Mouse (Mus musculus) forebrain, embryonic 15.5 days (tissue): Measurements from ENCODE around the gene Thsd7a. TPM values are rescaled to one million over a fixed set of nuclear protein-coding genes. Genes with fewer than 3 reads are reported as not detected.
A peak's percentile ranks its signal among the peaks of the same experiment; 100 is the strongest.

Experiments used
- ATAC-seq: fragments of 200-750 bp; cut with Nextera tagmentation; replicated peaks from 2 replicates; pipeline ENCODE4 v1.8.0; 2017; ENCODE audit warnings: mild to moderate bottlenecking, moderate TSS enrichment, moderate library complexity
- H3K27ac ChIP-seq: fragments of 300-500 bp; sonication (generic); replicated peaks from 2 replicates; pipeline ENCODE4 v1.5.1; 2015; ENCODE audit warnings: mild to moderate bottlenecking, inconsistent platforms
- H3K27me3 ChIP-seq: fragments of 300-500 bp; sonication (generic); 2 replicates; pipeline ENCODE4 v1.6.1; 2015; ENCODE audit warnings: inconsistent platforms
- H3K36me3 ChIP-seq: fragments of 300-500 bp; sonication (generic); 2 replicates; pipeline ENCODE4 v1.6.1; 2015; ENCODE audit warnings: mild to moderate bottlenecking, inconsistent platforms
- H3K4me1 ChIP-seq: fragments of 300-500 bp; sonication (generic); 2 replicates; pipeline ENCODE4 v1.6.1; 2015; ENCODE audit warnings: inconsistent platforms
- H3K4me2 ChIP-seq: fragments of 300-500 bp; sonication (generic); replicated peaks from 2 replicates; pipeline ENCODE4 v1.6.1; 2015; ENCODE audit warnings: mild to moderate bottlenecking, inconsistent platforms
- H3K4me3 ChIP-seq: fragments of 300-500 bp; sonication (generic); 2 replicates; pipeline ENCODE4 v1.5.1; 2015; ENCODE audit warnings: mild to moderate bottlenecking, inconsistent platforms
- H3K9ac ChIP-seq: fragments of 300-500 bp; sonication (generic); replicated peaks from 2 replicates; pipeline ENCODE4 v1.6.1; 2015; ENCODE audit warnings: mild to moderate bottlenecking, inconsistent platforms
- H3K9me3 ChIP-seq: fragments of 300-500 bp; sonication (generic); 2 replicates; pipeline ENCODE4 v1.6.1; 2016; ENCODE audit warnings: inconsistent platforms
- WGBS: fragments of 180-500 bp; shearing (Covaris S2); methylation state at CpG from one replicate; pipeline ENCODE4 v1.1.7; 2015; ENCODE audit warnings: mixed read lengths; 5-methylcytosine and 5-hydroxymethylcytosine counted together
- polyA plus RNA-seq: library from polyadenylated mRNA; unstranded; fragments of >200 nt; fragmentation: Nextera tagmentation; extraction: Ambion mirVana; gene quantifications from 2 replicates; pipeline ENCODE4 v1.2.1, GENCODE M21; 2015

Thsd7a gene
- polyA plus RNA-seq, 1 experiment from 2014 or later = 13.8 TPM

- Histone ChIP-seq H3K9ac (no peak overlapping the region), H3K4me3 (no peak overlapping the region), H3K27me3 (no peaks in the 10 kb centered on the region), H3K27ac (0 out of 2 replicates have a peak overlapping the region, but pooled peaks have one; percentile 7), H3K9me3 (no peaks in the 10 kb centered on the region), H3K4me2 (no peak overlapping the region), H3K36me3 (no peaks in the 10 kb centered on the region), H3K4me1 (peaks cover 9% of the 10 kb centered on the region)
- peak; percentile 72 for ATAC-seq
- 34% methylated on average over 5 of the region's 5 CpGs for WGBS
These were observed 398.5 kb downstream of the Thsd7a start for GRCm38 (mm10) chr6:12350753-12351152.

DNA sequence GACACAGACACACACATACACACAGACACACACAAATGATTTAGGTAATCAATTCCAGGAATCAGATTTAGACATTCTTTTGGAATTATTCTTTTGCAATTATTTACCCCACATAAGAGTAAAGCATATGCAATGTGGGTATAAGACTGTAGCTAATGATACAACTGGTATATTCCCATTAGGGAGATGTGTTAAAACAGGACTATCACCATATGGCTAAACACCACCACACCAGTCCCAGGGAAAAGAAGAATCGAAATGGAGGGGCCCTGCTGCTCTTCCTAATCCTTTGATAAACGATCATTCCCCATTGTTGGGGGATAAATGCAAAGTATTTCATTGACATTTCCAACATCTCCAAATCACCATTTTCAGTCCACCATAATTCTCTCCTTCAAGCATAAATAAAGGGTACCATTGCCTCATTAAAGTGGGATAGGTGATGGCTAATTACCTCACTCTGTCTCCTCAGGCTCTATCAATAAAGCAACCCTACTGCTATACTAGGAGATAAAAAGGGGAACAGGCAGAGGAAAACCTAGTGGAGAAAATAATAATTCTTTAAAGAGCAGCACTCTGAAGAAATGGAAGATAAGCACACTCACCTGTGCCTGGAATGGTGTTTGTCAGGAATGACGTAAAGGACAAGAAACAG is 400.0 kb downstream of the Thsd7a start:
- no peak for ATAC-seq
- no peaks in the 10 kb centered on the region for H3K9me3 ChIP-seq
- no peak overlapping the region for H3K9ac ChIP-seq
- no peaks in the 10 kb centered on the region for H3K27me3 ChIP-seq
- H3K4me3 ChIP-seq = no peak overlapping the region
- no peak overlapping the region for H3K27ac ChIP-seq
- peaks cover 9% of the 10 kb centered on the region for H3K4me1 ChIP-seq
- WGBS = 44% methylated on average over 3 of the region's 3 CpGs
- H3K4me2 ChIP-seq = no peak overlapping the region
- no peaks in the 10 kb centered on the region for H3K36me3 ChIP-seq

DNA sequence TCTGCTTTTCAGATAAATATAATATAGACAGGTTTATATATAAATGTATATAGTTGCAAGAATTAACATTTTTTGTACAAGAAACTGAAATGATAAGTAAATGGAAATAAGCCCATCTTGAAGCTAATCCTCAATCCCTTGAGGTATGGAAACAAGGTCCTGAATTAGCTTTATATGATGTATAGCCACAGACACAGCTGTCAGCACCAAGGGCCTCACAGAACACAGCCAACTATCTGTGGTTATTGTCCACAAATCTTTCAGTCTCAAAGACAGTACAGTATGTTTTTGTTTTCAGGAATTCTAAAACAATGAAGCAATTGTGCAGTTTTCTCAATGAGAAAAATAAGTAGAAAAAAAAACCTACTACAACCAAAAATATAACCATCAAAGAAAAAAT is 400.5 kb downstream of the Thsd7a start:
- Histone ChIP-seq H3K9ac (no peak overlapping the region), H3K27ac (no peak overlapping the region), H3K36me3 (no peaks in the 10 kb centered on the region), H3K4me3 (no peak overlapping the region), H3K27me3 (no peaks in the 10 kb centered on the region), H3K9me3 (no peaks in the 10 kb centered on the region), H3K4me1 (peaks cover 9% of the 10 kb centered on the region), H3K4me2 (no peak overlapping the region)
- no peak for ATAC-seq

- ATAC-seq = peak; percentile 91
- peak overlapping the region; percentile 44 for H3K27ac ChIP-seq
- H3K27me3 ChIP-seq = no peaks in the 10 kb centered on the region
- no peaks in the 10 kb centered on the region for H3K9me3 ChIP-seq
- no peak overlapping the region for H3K9ac ChIP-seq
- H3K4me1 ChIP-seq = peaks cover 18% of the 10 kb centered on the region
- H3K4me3 ChIP-seq = no peak overlapping the region
- no peak overlapping the region for H3K4me2 ChIP-seq
- no peaks in the 10 kb centered on the region for H3K36me3 ChIP-seq
- 38% methylated on average over 14 of the region's 14 CpGs for WGBS
These were observed 412.3 kb downstream of the Thsd7a start for GRCm38 (mm10) chr6:12336590-12337584.

GRCm38 (mm10) chr6:12315070-12315909 is 433.9 kb downstream of the Thsd7a start:
- Histone ChIP-seq H3K4me1 (no peaks in the 10 kb centered on the region), H3K4me3 (no peak overlapping the region), H3K27me3 (no peaks in the 10 kb centered on the region), H3K9ac (no peak overlapping the region), H3K27ac (no peak overlapping the region), H3K36me3 (no peaks in the 10 kb centered on the region), H3K4me2 (no peak overlapping the region), H3K9me3 (no peaks in the 10 kb centered on the region)
- peak; percentile 57; the same call in 1 of the 2 replicates for ATAC-seq
- 63% methylated on average over 7 of the region's 7 CpGs for WGBS

- no peak for ATAC-seq
- no peaks in the 10 kb centered on the region for H3K4me1 ChIP-seq
- H3K27me3 ChIP-seq = no peaks in the 10 kb centered on the region
- H3K27ac ChIP-seq = no peak overlapping the region
- no peaks in the 10 kb centered on the region for H3K9me3 ChIP-seq
- H3K36me3 ChIP-seq = no peaks in the 10 kb centered on the region
- no peak overlapping the region for H3K9ac ChIP-seq
- H3K4me2 ChIP-seq = no peak overlapping the region
- WGBS = 75% methylated on average over 2 of the region's 2 CpGs
- H3K4me3 ChIP-seq = no peak overlapping the region
These were observed 441.7 kb downstream of the Thsd7a start for GRCm38 (mm10) chr6:12307502-12307901.

DNA sequence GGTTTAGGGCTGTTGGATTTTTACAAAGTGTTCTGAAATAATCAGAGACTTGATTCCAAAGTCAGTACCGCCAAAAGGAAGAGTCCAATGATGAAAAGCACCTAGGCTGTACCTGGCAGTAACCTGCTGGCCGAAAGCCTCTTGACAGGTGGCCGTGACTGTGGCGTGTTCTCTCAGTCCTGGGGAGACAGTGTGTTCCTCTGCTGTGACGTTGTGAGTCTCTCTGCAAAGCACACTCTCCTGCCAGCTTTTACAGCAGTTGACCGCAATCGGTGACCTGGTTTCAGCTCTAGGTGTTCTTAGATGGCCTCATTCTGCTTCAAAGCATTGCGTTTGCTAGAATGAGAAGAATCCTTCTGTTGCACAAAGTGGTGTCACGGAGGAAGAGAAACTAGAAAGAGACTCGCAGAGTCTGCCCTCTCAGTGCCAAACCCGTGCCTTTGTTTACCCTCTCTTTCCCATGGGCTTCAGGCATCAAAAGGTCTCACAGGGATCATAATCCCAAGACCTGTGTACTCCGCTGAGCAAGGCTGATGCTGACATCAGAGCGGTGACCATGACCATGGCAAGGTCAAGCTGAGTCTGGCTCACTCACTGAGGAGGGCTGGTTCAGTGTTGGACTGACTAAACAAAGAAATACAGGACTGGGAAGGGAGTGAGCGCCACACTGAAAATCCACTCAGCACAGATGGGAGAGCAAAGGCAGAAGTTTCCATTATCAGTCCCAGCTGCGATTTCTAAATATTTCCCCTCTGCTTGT is 486.4 kb downstream of the Thsd7a start:
- ATAC-seq = no peak
- H3K36me3 ChIP-seq = no peaks in the 10 kb centered on the region
- H3K4me2 ChIP-seq = no peak overlapping the region
- 88% methylated on average over 15 of the region's 15 CpGs for WGBS
- H3K9ac ChIP-seq = no peak overlapping the region
- no peak overlapping the region for H3K4me3 ChIP-seq
- no peak overlapping the region for H3K27ac ChIP-seq
- no peaks in the 10 kb centered on the region for H3K9me3 ChIP-seq
- peaks cover 19% of the 10 kb centered on the region for H3K4me1 ChIP-seq
- no peaks in the 10 kb centered on the region for H3K27me3 ChIP-seq
